1 mouse cellular context compared by ENCODE assay signal in genomic region chr9:32506866-32507861, GRCm38 (mm10).
TF ChIP-seq lines count a peak whose summit lies in the region.

No protein-coding gene starts in this region.

TF ChIP-seq in CH12.LX, 34 proteins besides CTCF, POLR2A, EP300 and RAD21 (continued from another document):
- TF ChIP-seq UBTF (IDR thresholded peaks at IDR 0.05; ENCODE audit: low read depth, low read length) (no peak), KAT2A (IDR thresholded peaks at IDR 0.05; ENCODE audit: insufficient replicate concordance, low read length) (no peak)
TF ChIP-seq in CH12.LX: peak in this region for 11.
